Mouse (Mus musculus): ENCODE data around the gene Atp8b2. TPM values are rescaled to one million over a fixed set of nuclear protein-coding genes. Genes with fewer than 3 reads are reported as not detected.
A peak's percentile ranks its signal among the peaks of the same experiment; 100 is the strongest.

The Atp8b2 gene
- total RNA-seq, 1 experiment = 41.6 TPM

GRCm38 (mm10) chr3:89916622-89917021 lies 46.7 kb downstream of the Atp8b2 start:
- no peaks in the 10 kb centered on the region for H3K9me3 ChIP-seq (ENCODE audit: control insufficient read depth, insufficient read depth, low read depth, low read length)
- in situ Hi-C loops (cut with MboI; ENCODE audit: low sequenced_read_pairs in 2 of 2, unreplicated experiment in 2 of 2) = no loop called here

GRCm38 (mm10) chr3:89914700-89915099 lies 48.6 kb downstream of the Atp8b2 start:
- TF ChIP-seq CHD2 (IDR thresholded peaks at IDR 0.05; ENCODE audit: low read depth, low read length) = no peak
- TF ChIP-seq ZNF384 (IDR thresholded peaks at IDR 0.05; ENCODE audit: low read depth, low read length) = no peak
- no peak for TF ChIP-seq MAFK (IDR thresholded peaks at IDR 0.05; ENCODE audit: insufficient read depth, low read depth, low read length)
- TF ChIP-seq ZC3H11A (IDR thresholded peaks at IDR 0.05; ENCODE audit: borderline replicate concordance, low read depth, low read length) = no peak
- no peak for TF ChIP-seq HCFC1 (IDR thresholded peaks at IDR 0.05; ENCODE audit: borderline replicate concordance, insufficient read depth, low read length)
- in situ Hi-C loops (cut with MboI; ENCODE audit: low sequenced_read_pairs in 2 of 2, unreplicated experiment in 2 of 2) = no loop called here
- no peaks in the 10 kb centered on the region for H3K9me3 ChIP-seq (ENCODE audit: control insufficient read depth, insufficient read depth, low read depth, low read length)
- no peak for DNase-seq (ENCODE audit: low read depth, low spot score)
- 0 out of 4 replicates have a peak, but pooled peaks cover 0 to 4% of the 10 kb centered on the region in 2 experiments for H3K4me1 ChIP-seq (ENCODE audit: control insufficient read depth in 2 of 2, insufficient read depth in 2 of 2, low read length in 2 of 2, poor library complexity in 1 of 2)
- no peak overlapping the region for H3K4me3 ChIP-seq (ENCODE audit: insufficient read depth in 1 of 2, low read depth in 1 of 2, low read length in 2 of 2, poor library complexity in 1 of 2, severe bottlenecking in 1 of 2)
- H3K9ac ChIP-seq (ENCODE audit: insufficient read depth, low read depth, low read length, poor library complexity, severe bottlenecking) = no peak overlapping the region
- no peak overlapping the region for H3K27ac ChIP-seq (ENCODE audit: insufficient read depth, low read depth, low read length, poor library complexity, severe bottlenecking)
- H3K36me3 ChIP-seq (ENCODE audit: control insufficient read depth, insufficient read depth, low read length, poor library complexity, severe bottlenecking) = no peaks in the 10 kb centered on the region; the same call in 1 of the 2 replicates

More at GRCm38 (mm10) chr3:89916622-89917021, 46.7 kb downstream of the Atp8b2 start:
- DNase-seq (ENCODE audit: low read depth, low spot score) = no peak
- Histone ChIP-seq H3K27ac (ENCODE audit: insufficient read depth, low read depth, low read length, poor library complexity, severe bottlenecking) (no peak overlapping the region), H3K4me3 (ENCODE audit: insufficient read depth in 1 of 2, low read depth in 1 of 2, low read length in 2 of 2, poor library complexity in 1 of 2, severe bottlenecking in 1 of 2) (no peak overlapping the region), H3K36me3 (ENCODE audit: control insufficient read depth, insufficient read depth, low read length, poor library complexity, severe bottlenecking) (no peaks in the 10 kb centered on the region; the same call in 1 of the 2 replicates), H3K9ac (ENCODE audit: insufficient read depth, low read depth, low read length, poor library complexity, severe bottlenecking) (no peak overlapping the region), H3K4me1 (ENCODE audit: control insufficient read depth in 2 of 2, insufficient read depth in 2 of 2, low read length in 2 of 2, poor library complexity in 1 of 2) (0 out of 4 replicates have a peak, but pooled peaks cover 0 to 4% of the 10 kb centered on the region in 2 experiments)
- TF ChIP-seq CHD2 (IDR thresholded peaks at IDR 0.05; ENCODE audit: low read depth, low read length) = no peak
- TF ChIP-seq MAFK (IDR thresholded peaks at IDR 0.05; ENCODE audit: insufficient read depth, low read depth, low read length) = no peak
- TF ChIP-seq HCFC1 (IDR thresholded peaks at IDR 0.05; ENCODE audit: borderline replicate concordance, insufficient read depth, low read length) = no peak
- TF ChIP-seq ZC3H11A (IDR thresholded peaks at IDR 0.05; ENCODE audit: borderline replicate concordance, low read depth, low read length) = no peak
- no peak for TF ChIP-seq ZNF384 (IDR thresholded peaks at IDR 0.05; ENCODE audit: low read depth, low read length)

GRCm38 (mm10) chr3:89912543-89913391 lies 50.5 kb downstream of the Atp8b2 start, which contains the start of gene Il6ra:
Il6ra (minus strand) TSS chr3:89913196.
- Histone ChIP-seq H3K9ac (ENCODE audit: insufficient read depth, low read depth, low read length, poor library complexity, severe bottlenecking) (peak within 1 kb of the TSS; percentile 73), H3K36me3 (ENCODE audit: control insufficient read depth, insufficient read depth, low read length, poor library complexity, severe bottlenecking) (no peaks in the 10 kb centered on the region; the same call in 1 of the 2 replicates), H3K4me1 (ENCODE audit: control insufficient read depth in 2 of 2, insufficient read depth in 2 of 2, low read length in 2 of 2, poor library complexity in 1 of 2) (0 out of 4 replicates have a peak, but pooled peaks cover 0 to 4% of the 10 kb centered on the region in 2 experiments), H3K27ac (ENCODE audit: insufficient read depth, low read depth, low read length, poor library complexity, severe bottlenecking) (no peak within 1 kb of the TSS), H3K4me3 (ENCODE audit: insufficient read depth in 1 of 2, low read depth in 1 of 2, low read length in 2 of 2, poor library complexity in 1 of 2, severe bottlenecking in 1 of 2) (peak within 1 kb of the TSS; percentile 70 to 82), H3K9me3 (ENCODE audit: control insufficient read depth, insufficient read depth, low read depth, low read length) (no peaks in the 10 kb centered on the region)
- in situ Hi-C loops (cut with MboI; ENCODE audit: low sequenced_read_pairs in 2 of 2, unreplicated experiment in 2 of 2) = no loop called here
- DNase-seq (ENCODE audit: low read depth, low spot score) = peak; percentile 56
- no peak for TF ChIP-seq ZNF384 (IDR thresholded peaks at IDR 0.05; ENCODE audit: low read depth, low read length)
- TF ChIP-seq MAFK (IDR thresholded peaks at IDR 0.05; ENCODE audit: insufficient read depth, low read depth, low read length) = no peak
- no peak for TF ChIP-seq ZC3H11A (IDR thresholded peaks at IDR 0.05; ENCODE audit: borderline replicate concordance, low read depth, low read length)
- TF ChIP-seq CHD2 (IDR thresholded peaks at IDR 0.05; ENCODE audit: low read depth, low read length) = no peak

GRCm38 (mm10) chr3:89912108-89912542 lies 51.2 kb downstream of the Atp8b2 start:
- Histone ChIP-seq H3K27ac (ENCODE audit: insufficient read depth, low read depth, low read length, poor library complexity, severe bottlenecking) (no peak overlapping the region), H3K4me3 (ENCODE audit: insufficient read depth in 1 of 2, low read depth in 1 of 2, low read length in 2 of 2, poor library complexity in 1 of 2, severe bottlenecking in 1 of 2) (peak overlapping the region; percentile 70 to 82; a peak in 2 of 4 replicates), H3K36me3 (ENCODE audit: control insufficient read depth, insufficient read depth, low read length, poor library complexity, severe bottlenecking) (no peaks in the 10 kb centered on the region; the same call in 1 of the 2 replicates), H3K9me3 (ENCODE audit: control insufficient read depth, insufficient read depth, low read depth, low read length) (no peaks in the 10 kb centered on the region), H3K4me1 (ENCODE audit: control insufficient read depth in 2 of 2, insufficient read depth in 2 of 2, low read length in 2 of 2, poor library complexity in 1 of 2) (0 out of 4 replicates have a peak, but pooled peaks cover 0 to 4% of the 10 kb centered on the region in 2 experiments), H3K9ac (ENCODE audit: insufficient read depth, low read depth, low read length, poor library complexity, severe bottlenecking) (no peak overlapping the region)
- no peak for TF ChIP-seq MAFK (IDR thresholded peaks at IDR 0.05; ENCODE audit: insufficient read depth, low read depth, low read length)
- no peak for TF ChIP-seq ZNF384 (IDR thresholded peaks at IDR 0.05; ENCODE audit: low read depth, low read length)
- no peak for TF ChIP-seq CHD2 (IDR thresholded peaks at IDR 0.05; ENCODE audit: low read depth, low read length)
- TF ChIP-seq ZC3H11A (IDR thresholded peaks at IDR 0.05; ENCODE audit: borderline replicate concordance, low read depth, low read length) = no peak
- no peak for TF ChIP-seq HCFC1 (IDR thresholded peaks at IDR 0.05; ENCODE audit: borderline replicate concordance, insufficient read depth, low read length)
- DNase-seq (ENCODE audit: low read depth, low spot score) = no peak
- in situ Hi-C loops (cut with MboI; ENCODE audit: low sequenced_read_pairs in 2 of 2, unreplicated experiment in 2 of 2) = no loop called here

Data from ES-E14 (cell line).